Mouse (Mus musculus) limb, embryonic 15.5 days (tissue): ENCODE data around the gene Ercc1. TPM values are rescaled to one million over a fixed set of nuclear protein-coding genes. Genes with fewer than 3 reads are reported as not detected.

Source experiments
- ATAC-seq: fragments of 200-750 bp; cut with Nextera tagmentation; 2 replicates; pipeline ENCODE4 v1.8.0; 2017; ENCODE audit warnings: low read depth, moderate TSS enrichment; ENCODE audit not compliant: insufficient number of reproducible peaks, low FRiP score, low TSS enrichment
- H3K27ac ChIP-seq: fragments of 300-500 bp; sonication (generic); 2 replicates; pipeline ENCODE4 v1.5.1; 2015; ENCODE audit warnings: moderate library complexity, mild to moderate bottlenecking, inconsistent platforms
- H3K27me3 ChIP-seq: fragments of 300-500 bp; sonication (generic); 2 replicates; pipeline ENCODE4 v1.6.1; 2015; ENCODE audit warnings: inconsistent platforms
- H3K36me3 ChIP-seq: fragments of 300-500 bp; sonication (generic); 2 replicates; pipeline ENCODE4 v1.6.1; 2015; ENCODE audit warnings: inconsistent platforms
- H3K4me1 ChIP-seq: fragments of 300-500 bp; sonication (generic); 2 replicates; pipeline ENCODE4 v1.6.1; 2015; ENCODE audit warnings: inconsistent platforms
- H3K4me2 ChIP-seq: fragments of 300-500 bp; sonication (generic); 2 replicates; pipeline ENCODE4 v1.6.1; 2015; ENCODE audit warnings: mild to moderate bottlenecking, inconsistent platforms
- H3K4me3 ChIP-seq: fragments of 300-500 bp; sonication (generic); 2 replicates; pipeline ENCODE4 v1.5.1; 2015; ENCODE audit warnings: mild to moderate bottlenecking, inconsistent platforms
- H3K9ac ChIP-seq: fragments of 300-500 bp; sonication (generic); 2 replicates; pipeline ENCODE4 v1.6.1; 2015; ENCODE audit warnings: inconsistent platforms
- H3K9me3 ChIP-seq: fragments of 300-500 bp; sonication (generic); 2 replicates; pipeline ENCODE4 v1.6.1; 2016; ENCODE audit warnings: inconsistent platforms
- WGBS: fragments of 180-500 bp; shearing (Covaris S2); methylation state at CpG from one replicate; pipeline ENCODE4 v1.1.7; 2015; 5-methylcytosine and 5-hydroxymethylcytosine counted together
- polyA plus RNA-seq: library from polyadenylated mRNA; unstranded; fragments of >200 nt; fragmentation: Nextera tagmentation; extraction: Ambion mirVana; gene quantifications from 2 replicates; pipeline ENCODE4 v1.2.1, GENCODE M21; 2015

Ercc1 gene
- polyA plus RNA-seq, 1 experiment from 2014 or later: 75.7 TPM

- no peaks in the 10 kb centered on the region for H3K9me3 ChIP-seq
- peak within 1 kb of the TSS; percentile 90 for H3K4me3 ChIP-seq
- peak within 1 kb of the TSS; percentile 74 for H3K9ac ChIP-seq
- H3K27ac ChIP-seq: no peak within 1 kb of the TSS; the same call in 1 of the 2 replicates
- 6% methylated on average over 48 of the region's 48 CpGs for WGBS
- ATAC-seq: peak; percentile 90
- H3K4me1 ChIP-seq: peaks cover 21% of the 10 kb centered on the region
- H3K27me3 ChIP-seq: no peaks in the 10 kb centered on the region
- H3K4me2 ChIP-seq: peak within 1 kb of the TSS; percentile 74
- H3K36me3 ChIP-seq: peaks cover 33% of the 10 kb centered on the region
Observed at GRCm38 (mm10) chr7:19381377-19382165, 37.0 kb downstream of the Ercc1 start, which contains the start of gene Ercc2. Gene Ercc2, plus strand, starts transcription at chr7:19382010.

DNA sequence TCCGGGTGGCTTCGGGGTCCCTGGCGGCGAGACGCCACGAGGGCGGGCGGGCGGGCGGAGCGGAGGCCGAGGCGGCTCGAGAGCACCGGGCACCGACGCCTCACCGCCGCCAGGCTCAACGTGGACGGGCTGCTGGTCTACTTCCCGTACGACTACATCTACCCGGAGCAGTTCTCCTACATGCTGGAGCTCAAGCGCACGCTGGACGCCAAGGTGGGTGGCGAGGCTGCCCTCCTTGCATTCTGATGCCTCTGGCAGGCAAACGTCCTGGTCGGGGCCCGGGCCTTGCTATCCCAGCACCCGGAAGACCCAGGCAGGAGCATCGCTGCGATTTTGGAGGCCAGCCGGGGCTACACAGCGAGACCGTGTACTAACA is 37.6 kb downstream of the Ercc1 start:
- Histone ChIP-seq H3K27me3 (no peaks in the 10 kb centered on the region), H3K9me3 (no peaks in the 10 kb centered on the region), H3K4me2 (peak overlapping the region; percentile 74), H3K9ac (peak overlapping the region; percentile 74), H3K4me3 (peak overlapping the region; percentile 90), H3K27ac (no peak overlapping the region; the same call in 1 of the 2 replicates), H3K36me3 (peaks cover 38% of the 10 kb centered on the region), H3K4me1 (peaks cover 21% of the 10 kb centered on the region)
- WGBS: under 1% methylated on average over 37 of the region's 37 CpGs
- peak; percentile 31 for ATAC-seq

- Histone ChIP-seq H3K9me3 (no peaks in the 10 kb centered on the region), H3K36me3 (peaks cover 46% of the 10 kb centered on the region), H3K4me3 (no peak overlapping the region; the same call in 1 of the 2 replicates), H3K9ac (no peak overlapping the region), H3K27ac (no peak overlapping the region), H3K4me1 (peaks cover 21% of the 10 kb centered on the region), H3K27me3 (no peaks in the 10 kb centered on the region), H3K4me2 (no peak overlapping the region)
- ATAC-seq: no peak
- WGBS: 87% methylated on average over 9 of the region's 9 CpGs
Observed at GRCm38 (mm10) chr7:19383708-19384107, 39.1 kb downstream of the Ercc1 start.

DNA sequence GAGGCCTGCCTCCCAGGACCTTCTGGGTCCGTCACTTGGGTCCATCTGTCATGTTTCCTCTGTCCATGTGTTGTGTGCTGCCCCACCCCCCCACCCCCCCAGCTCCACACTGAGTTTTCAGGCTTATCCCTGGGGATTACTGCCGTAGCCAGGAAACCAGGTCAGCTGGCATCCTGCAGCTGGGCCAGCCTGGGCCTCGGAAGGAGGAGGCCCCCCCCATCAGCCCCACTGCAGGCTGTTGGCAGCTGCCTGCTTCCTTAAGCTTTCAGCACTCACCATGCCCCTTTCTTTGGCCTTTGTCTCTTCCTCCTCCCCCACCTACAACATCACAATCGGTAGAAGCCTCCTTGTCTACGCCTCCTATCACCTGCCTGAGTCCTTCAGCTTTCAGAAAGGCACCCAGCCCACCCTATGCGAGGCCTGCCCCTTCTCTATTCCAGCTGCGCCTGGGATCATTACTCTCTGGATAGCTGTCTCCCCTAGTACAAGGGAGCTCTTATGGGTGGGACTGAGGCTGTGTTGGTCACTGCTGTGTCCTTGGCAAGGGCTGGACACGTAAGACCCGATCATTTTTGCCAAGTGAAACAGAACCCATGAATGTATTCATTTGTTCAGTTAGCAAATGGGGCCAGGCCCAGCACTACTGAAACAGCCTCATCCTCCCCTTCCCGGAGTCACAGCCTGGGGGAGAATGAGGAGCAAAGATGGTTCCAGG is 44.3 kb downstream of the Ercc1 start:
- Histone ChIP-seq H3K4me2 (no peak overlapping the region), H3K27me3 (no peaks in the 10 kb centered on the region), H3K9ac (no peak overlapping the region), H3K4me1 (0 out of 2 replicates have a peak, but pooled peaks cover 4% of the 10 kb centered on the region), H3K36me3 (peaks cover 96% of the 10 kb centered on the region), H3K4me3 (no peak overlapping the region), H3K27ac (no peak overlapping the region), H3K9me3 (no peaks in the 10 kb centered on the region)
- no peak for ATAC-seq
- 76% methylated on average over 10 of the region's 10 CpGs for WGBS

GRCm38 (mm10) chr7:19394484-19394883 is 49.9 kb downstream of the Ercc1 start:
- ATAC-seq: no peak
- peaks cover 62% of the 10 kb centered on the region for H3K36me3 ChIP-seq

DNA sequence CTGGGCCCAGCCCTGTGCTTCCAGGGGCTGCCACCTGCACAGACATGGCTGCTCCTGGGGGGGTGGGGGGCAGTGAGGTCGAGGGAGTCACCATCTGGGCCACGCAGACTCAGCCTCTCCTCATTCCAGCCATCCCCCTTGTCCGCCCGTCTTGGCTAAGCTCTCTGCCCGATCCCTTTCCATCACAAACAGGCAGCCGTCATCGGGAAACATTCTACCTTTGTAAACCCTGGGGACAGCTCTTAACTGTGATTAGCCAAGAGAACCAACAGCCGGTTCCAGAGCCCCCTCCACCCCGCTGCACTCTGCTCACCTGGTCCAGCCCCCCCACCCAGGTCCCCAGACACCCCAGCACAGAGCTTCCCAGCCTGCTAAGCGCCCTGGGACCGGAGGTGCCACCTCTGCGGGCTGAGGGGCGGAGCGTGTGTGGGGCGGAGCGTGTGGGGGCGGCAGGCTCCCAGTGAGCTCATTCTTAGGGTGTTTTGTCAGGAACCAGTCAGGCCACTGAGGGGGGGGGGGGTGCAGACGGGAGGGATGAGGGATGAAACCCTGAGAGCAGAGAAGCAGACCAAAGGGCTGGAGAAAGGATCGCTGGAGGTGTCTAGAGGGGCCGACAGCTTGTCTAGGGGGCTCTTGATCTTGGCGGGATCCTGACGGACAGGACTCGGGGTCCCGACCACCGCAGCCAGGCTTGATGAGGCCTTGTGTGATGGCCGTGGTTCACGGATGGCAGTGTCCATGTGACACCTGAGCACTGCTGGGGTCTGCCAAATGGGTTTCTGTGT is 55.1 kb downstream of the Ercc1 start:
- peak overlapping the region; percentile 47 for H3K4me2 ChIP-seq
- H3K27ac ChIP-seq: no peak overlapping the region; the same call in 1 of the 2 replicates
- peaks cover 37% of the 10 kb centered on the region for H3K27me3 ChIP-seq
- no peak for ATAC-seq
- WGBS: 2% methylated on average over 26 of the region's 27 CpGs
- H3K36me3 ChIP-seq: peaks cover 10% of the 10 kb centered on the region
- peak overlapping the region; percentile 14 for H3K9ac ChIP-seq
- peaks cover 24% of the 10 kb centered on the region for H3K4me1 ChIP-seq
- peak overlapping the region; percentile 32 for H3K4me3 ChIP-seq
- peaks cover 6% of the 10 kb centered on the region; the same call in 1 of the 2 replicates for H3K9me3 ChIP-seq

More at GRCm38 (mm10) chr7:19394484-19394883, 49.9 kb downstream of the Ercc1 start:
- H3K9ac ChIP-seq: no peak overlapping the region
- H3K9me3 ChIP-seq: no peaks in the 10 kb centered on the region
- no peak overlapping the region for H3K4me2 ChIP-seq
- WGBS: 88% methylated on average over 8 of the region's 8 CpGs
- peaks cover 4% of the 10 kb centered on the region for H3K27me3 ChIP-seq
- peaks cover 6% of the 10 kb centered on the region for H3K4me1 ChIP-seq
- no peak overlapping the region for H3K27ac ChIP-seq
- no peak overlapping the region for H3K4me3 ChIP-seq

- Histone ChIP-seq H3K4me2 (no peak overlapping the region), H3K36me3 (no peaks in the 10 kb centered on the region), H3K4me3 (no peak overlapping the region), H3K9ac (no peak overlapping the region), H3K27me3 (peaks cover 46% of the 10 kb centered on the region), H3K9me3 (peaks cover 6% of the 10 kb centered on the region; the same call in 1 of the 2 replicates), H3K27ac (no peak overlapping the region), H3K4me1 (peaks cover 24% of the 10 kb centered on the region)
- ATAC-seq: no peak
- 88% methylated on average over 4 of the region's 4 CpGs for WGBS
Observed at GRCm38 (mm10) chr7:19400946-19401345, 56.4 kb downstream of the Ercc1 start.

DNA sequence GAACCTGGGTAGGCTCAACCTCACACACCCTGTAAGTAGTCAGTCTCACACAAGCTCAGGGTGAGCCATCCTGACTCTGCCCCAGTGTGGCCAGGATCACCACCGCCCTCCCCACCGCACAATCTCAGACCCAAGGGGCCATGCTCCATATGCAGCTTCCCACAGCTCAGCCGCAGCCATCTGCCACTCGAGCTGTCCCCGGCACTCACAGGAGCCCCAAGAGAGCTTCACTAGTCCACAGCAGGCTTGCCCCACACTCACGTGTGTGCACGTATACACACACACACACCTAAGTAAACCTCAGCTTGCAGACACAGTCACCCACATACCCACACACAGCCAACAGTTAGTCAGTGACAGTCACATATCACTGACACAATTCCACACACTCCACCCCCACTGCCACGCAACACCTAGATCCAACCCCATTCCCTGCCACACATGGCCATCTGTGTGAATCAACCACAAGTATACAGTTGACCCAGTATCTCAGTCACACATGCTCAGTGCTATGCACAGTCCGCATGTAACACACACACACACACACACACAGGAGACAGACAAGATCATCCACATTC is 58.0 kb downstream of the Ercc1 start:
- Histone ChIP-seq H3K4me2 (no peak overlapping the region), H3K36me3 (no peaks in the 10 kb centered on the region), H3K4me1 (peaks cover 24% of the 10 kb centered on the region), H3K27ac (no peak overlapping the region), H3K27me3 (peaks cover 48% of the 10 kb centered on the region), H3K4me3 (no peak overlapping the region), H3K9ac (no peak overlapping the region), H3K9me3 (peaks cover 6% of the 10 kb centered on the region; the same call in 1 of the 2 replicates)
- 85% methylated on average over 9 of the region's 9 CpGs for WGBS
- ATAC-seq: no peak

DNA sequence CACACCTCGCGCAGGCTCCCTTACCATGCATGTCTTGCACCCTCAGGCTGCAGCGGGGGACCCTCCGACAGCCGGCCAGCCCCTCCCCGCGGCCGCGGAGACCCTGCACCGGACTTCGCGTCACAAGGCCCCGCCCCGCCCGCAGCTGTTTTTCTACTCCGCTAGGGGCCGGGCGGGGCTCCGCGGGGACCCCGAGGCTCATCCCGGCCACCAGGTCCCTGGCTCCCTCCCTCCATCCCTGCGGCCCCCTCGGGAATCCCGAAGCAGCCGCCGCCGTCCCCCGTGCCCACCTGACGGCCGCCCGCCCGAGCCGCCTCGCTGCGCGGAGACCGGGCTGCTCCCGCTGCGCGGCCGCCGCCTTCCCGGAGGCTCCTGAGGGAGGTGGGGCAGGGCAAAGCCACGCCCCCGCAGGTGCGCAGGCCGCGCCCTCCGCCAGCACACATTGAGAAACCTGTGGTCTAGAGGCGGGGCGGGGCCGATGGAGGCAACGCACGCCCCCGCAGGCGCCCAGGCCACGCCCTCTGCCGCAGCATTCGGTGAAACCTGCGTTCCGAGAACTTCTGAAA is 59.2 kb downstream of the Ercc1 start, which contains the start of gene Klc3:
Gene Klc3, minus strand, starts transcription at position 374 of the 566 bp plus-strand sequence.
- ATAC-seq: 0 out of 2 replicates have a peak, but pooled peaks have one; percentile 15
- peak within 1 kb of the TSS; percentile 54 for H3K4me3 ChIP-seq
- no peaks in the 10 kb centered on the region for H3K36me3 ChIP-seq
- H3K9me3 ChIP-seq: peaks cover 6% of the 10 kb centered on the region; the same call in 1 of the 2 replicates
- H3K9ac ChIP-seq: peak within 1 kb of the TSS; percentile 48
- no peak within 1 kb of the TSS for H3K27ac ChIP-seq
- peaks cover 24% of the 10 kb centered on the region for H3K4me1 ChIP-seq
- H3K27me3 ChIP-seq: peaks cover 48% of the 10 kb centered on the region
- H3K4me2 ChIP-seq: peak within 1 kb of the TSS; percentile 98
- under 1% methylated on average over 55 of the region's 62 CpGs for WGBS

- Histone ChIP-seq H3K4me3 (peak within 1 kb of the TSS; percentile 54), H3K27me3 (peaks cover 44% of the 10 kb centered on the region), H3K27ac (no peak within 1 kb of the TSS), H3K4me2 (peak within 1 kb of the TSS; percentile 98), H3K9ac (peak within 1 kb of the TSS; percentile 48), H3K36me3 (no peaks in the 10 kb centered on the region), H3K9me3 (peaks cover 6% of the 10 kb centered on the region; the same call in 1 of the 2 replicates), H3K4me1 (peaks cover 20% of the 10 kb centered on the region)
- no peak for ATAC-seq
- WGBS: 45% methylated on average over 7 of the region's 7 CpGs
Observed at GRCm38 (mm10) chr7:19404476-19404875, 59.9 kb downstream of the Ercc1 start, which contains the start of gene Ckm. Gene Ckm, plus strand, starts transcription at chr7:19404776.

GRCm38 (mm10) chr7:19405417-19405816 is 60.8 kb downstream of the Ercc1 start:
- WGBS: 2% methylated on average over 19 of the region's 19 CpGs
- peaks cover 6% of the 10 kb centered on the region; the same call in 1 of the 2 replicates for H3K9me3 ChIP-seq
- H3K4me3 ChIP-seq: no peak overlapping the region
- no peak for ATAC-seq
- H3K27me3 ChIP-seq: peaks cover 39% of the 10 kb centered on the region
- no peak overlapping the region for H3K4me2 ChIP-seq
- no peak overlapping the region for H3K27ac ChIP-seq
- H3K9ac ChIP-seq: no peak overlapping the region
- H3K4me1 ChIP-seq: peaks cover 15% of the 10 kb centered on the region
- no peaks in the 10 kb centered on the region for H3K36me3 ChIP-seq
